Mouse (Mus musculus) Patski (cell line): ENCODE measurements around the gene Spred2. TPM values are rescaled to one million over a fixed set of nuclear protein-coding genes. Genes with fewer than 3 reads are reported as not detected.
A peak's percentile ranks its signal among the peaks of the same experiment; 100 is the strongest.

Experiments used
- ATAC-seq: fragments of 100-300 bp; one replicate; pipeline ENCODE4 v1.8.0; 2021
- CTCF ChIA-PET: fragments of 350-600 bp; sonication (Branson Sonifier 250); formaldehyde crosslinking; loops from one replicate; lab custom pipeline; 2022; ENCODE audit warnings: inconsistent platforms; lab: Charles Lee
- POLR2A ChIA-PET: fragments of 350-600 bp; sonication (Branson Sonifier 250); formaldehyde crosslinking; loops from one replicate; lab custom pipeline; 2022; ENCODE audit warnings: antibody characterized with exemption, inconsistent platforms; lab: Charles Lee
- DNase-seq: peaks from one replicate; pipeline ENCODE4 v3.0.0-alpha.2; 2011; ENCODE audit warnings: low read depth, low spot score
- H3K27me3 ChIP-seq: fragments of 371-371 bp; one replicate; pipeline ENCODE4 v1.5.1; 2021
- CTCF ChIP-seq: fragments of 100-300 bp; IDR thresholded peaks from one replicate; pipeline ENCODE4 v1.5.1; 2021
- in situ Hi-C: fragments of 300-500 bp; cut with MboI; formaldehyde crosslinking; loops from 3 replicates; pipeline ENCODE4 v1.11.1; 2018; ENCODE audit warnings: low pct_unique_long_range_greater_than_20kb, mixed read lengths
- polyA plus RNA-seq: library from polyadenylated mRNA; unstranded; gene quantifications from one replicate; pipeline ENCODE4 v1.2.3, GENCODE M21; 2021

Spred2 gene
- polyA plus RNA-seq, 1 experiment from 2014 or later = 37.4 TPM

GRCm38 (mm10) chr11:20064926-20065325 is 140.8 kb downstream of the Spred2 start:
- CTCF ChIA-PET = interaction anchor here (2.1 kb wide), 1 partner anchor 234 kb away, joined by 6 read pairs; no protein-coding TSS in a partner anchor
- no peak for ATAC-seq
- in situ Hi-C loops = no loop called here
- POLR2A ChIA-PET = no interaction called here
- DNase-seq = no peak
- no peaks in the 10 kb centered on the region for H3K27me3 ChIP-seq
- TF ChIP-seq CTCF = no peak

- no peak for ATAC-seq
- POLR2A ChIA-PET = interaction anchor here (0.5 to 0.8 kb wide), 3 partner anchors 105 to 263 kb away, joined by 3 to 6 read pairs (median 4); partner anchors contain the start of gene Spred2
- CTCF ChIA-PET = interaction anchor here (2.1 kb wide), 1 partner anchor 236 kb away, joined by 6 read pairs; no protein-coding TSS in a partner anchor
- no peak for TF ChIP-seq CTCF
- in situ Hi-C loops = no loop called here
- H3K27me3 ChIP-seq = no peaks in the 10 kb centered on the region
- no peak for DNase-seq
These were observed 141.9 kb downstream of the Spred2 start for GRCm38 (mm10) chr11:20066106-20066505.

GRCm38 (mm10) chr11:20067521-20067920 is 143.3 kb downstream of the Spred2 start:
- in situ Hi-C loops = no loop called here
- ChIA-PET POLR2A (no interaction called here), CTCF (interaction anchor here (0.8 to 2.7 kb wide), 7 partner anchors 10 to 242 kb away, joined by 3 to 15 read pairs (median 4); no protein-coding TSS in a partner anchor)
- ATAC-seq (no peak), DNase-seq (no peak)
- TF ChIP-seq CTCF = peak; percentile 56
- H3K27me3 ChIP-seq = no peaks in the 10 kb centered on the region

DNA sequence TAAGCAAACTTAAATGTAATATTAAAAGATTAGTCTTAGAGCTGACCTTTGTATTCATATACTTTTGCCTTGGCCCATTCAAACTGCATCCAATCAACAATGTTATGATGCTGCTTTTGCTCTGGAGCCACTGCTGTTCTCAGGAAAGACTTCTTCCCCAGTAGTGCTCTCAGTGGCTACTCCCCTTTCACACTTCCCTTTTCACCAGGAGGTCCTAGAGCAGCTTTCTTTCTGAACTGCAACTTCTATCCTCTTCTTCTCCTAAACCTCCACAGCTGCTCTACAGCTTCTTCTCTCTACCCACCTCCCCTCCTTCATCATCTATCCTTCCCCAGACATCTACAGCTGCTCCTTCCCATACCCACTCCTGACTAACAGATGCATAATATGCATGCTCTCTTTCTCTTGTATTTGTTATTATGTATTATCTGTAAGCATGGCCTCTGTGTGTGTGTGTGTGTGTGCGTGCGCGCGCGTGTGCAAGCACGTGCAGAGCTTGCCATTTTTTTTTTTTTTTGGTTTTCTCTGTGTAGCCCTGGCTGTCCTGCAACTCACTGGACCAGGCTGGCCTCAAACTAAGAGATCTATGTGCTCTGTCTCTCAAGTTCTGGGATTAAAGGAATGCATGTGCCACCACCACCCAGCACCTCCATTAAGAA is 144.3 kb downstream of the Spred2 start:
- ATAC-seq (no peak), DNase-seq (no peak)
- no peak for TF ChIP-seq CTCF
- ChIA-PET POLR2A (no interaction called here), CTCF (interaction anchor here (0.8 to 2.7 kb wide), 6 partner anchors 10 to 238 kb away, joined by 3 to 15 read pairs (median 4); no protein-coding TSS in a partner anchor)
- in situ Hi-C loops = no loop called here
- H3K27me3 ChIP-seq = no peaks in the 10 kb centered on the region

DNA sequence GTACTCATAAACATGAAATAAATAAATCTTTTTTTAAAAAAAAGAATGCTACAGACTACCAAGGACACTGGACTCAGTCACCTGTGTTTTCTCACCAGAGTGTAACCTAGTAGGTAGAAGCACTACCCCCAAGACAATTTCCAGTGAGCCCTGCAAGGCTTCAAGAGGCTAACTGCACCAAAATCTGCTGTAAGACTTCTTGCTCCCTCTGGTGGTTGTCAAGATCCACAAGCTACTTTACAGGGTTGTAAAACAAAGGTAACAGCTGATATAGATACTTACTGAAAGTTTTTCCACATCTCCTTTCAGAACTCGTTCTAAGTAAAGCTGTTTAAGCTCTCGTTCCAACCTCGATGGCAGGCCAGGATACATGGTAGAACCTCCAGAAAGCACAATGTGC is 148.0 kb downstream of the Spred2 start:
- peak; percentile 73 for TF ChIP-seq CTCF
- DNase-seq (no peak), ATAC-seq (no peak)
- ChIA-PET CTCF (interaction anchor here (0.7 to 3.6 kb wide), 14 partner anchors 13 to 248 kb away, joined by 3 to 31 read pairs (median 4); no protein-coding TSS in a partner anchor), POLR2A (interaction anchor here (1.3 kb wide), 1 partner anchor 10 kb away, joined by 3 read pairs; no protein-coding TSS in a partner anchor)
- in situ Hi-C loops = loop anchor here (5.0 kb wide), 2 partner anchors 150 to 240 kb away; partner anchors contain the start of gene Spred2
- H3K27me3 ChIP-seq = no peaks in the 10 kb centered on the region

DNA sequence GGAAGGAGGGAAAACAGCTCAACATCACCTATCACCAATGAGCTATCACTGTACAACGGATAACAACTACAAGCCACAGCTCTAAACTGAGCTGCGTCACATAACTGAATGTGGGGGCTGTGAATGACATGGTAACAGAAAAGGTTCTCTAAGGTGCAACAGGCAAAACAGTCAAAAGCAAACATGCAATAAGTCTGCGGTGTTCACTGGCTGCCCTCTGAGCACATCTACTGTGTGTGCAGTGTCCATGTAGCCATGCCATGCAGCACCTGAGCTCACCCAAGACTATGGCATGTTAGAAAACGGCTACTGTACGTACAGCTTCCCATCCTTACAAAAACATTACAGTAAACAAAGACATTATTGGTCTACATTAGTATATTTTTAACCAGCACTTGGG is 148.7 kb downstream of the Spred2 start:
- no peak for ATAC-seq
- POLR2A ChIA-PET = interaction anchor here (0.6 to 1.3 kb wide), 2 partner anchors 9 to 90 kb away, joined by 3 to 4 read pairs; no protein-coding TSS in a partner anchor
- no peaks in the 10 kb centered on the region for H3K27me3 ChIP-seq
- TF ChIP-seq CTCF = no peak
- DNase-seq = no peak
- in situ Hi-C loops = loop anchor here (5.0 kb wide), 2 partner anchors 151 to 241 kb away; partner anchors contain the start of gene Spred2
- CTCF ChIA-PET = interaction anchor here (0.7 to 3.6 kb wide), 12 partner anchors 14 to 249 kb away, joined by 3 to 31 read pairs (median 4); no protein-coding TSS in a partner anchor

Other genes starting within 250 kb of the Spred2 start
- gene Actr2, start 188.5 kb downstream of the Spred2 start, polyA plus RNA-seq = 152 TPM